Mouse (Mus musculus) heart, postnatal 25 days (tissue): ENCODE data around the gene Frmd4a. TPM values are rescaled to one million over a fixed set of nuclear protein-coding genes. Genes with fewer than 3 reads are reported as not detected.
"Not testable (repeated sequence)": the region's sequence is repeated elsewhere in the genome, so short reads cannot be mapped to it uniquely, and the experiment has no call there.

Source experiments
- DNase-seq: peaks from one replicate; pipeline ENCODE4 v3.0.0; 2022; ENCODE audit warnings: low spot score
- intact Hi-C: fragments of 180-260 bp; cut with DNase I; formaldehyde crosslinking; loops from one replicate; pipeline ENCODE4 v1.15.1; 2025
- total RNA-seq, 2 experiments: library from RNA; stranded (reverse); gene quantifications; 2 replicates each; pipeline ENCODE4 v1.2.3; 2021

The Frmd4a gene
- total RNA-seq, 2 experiments from 2014 or later = 21.6 to 31.3 TPM

GRCm38 (mm10) chr2:4314545-4314944 is 297.0 kb downstream of the Frmd4a start:
- intact Hi-C loops = loop anchor here (5.0 kb wide), 1 partner anchor 92 kb away; no protein-coding TSS in a partner anchor
- DNase-seq = no peak

GRCm38 (mm10) chr2:4316589-4316988 is 299.1 kb downstream of the Frmd4a start:
- DNase-seq = no peak
- intact Hi-C loops = loop anchor here (1.0 to 2.0 kb wide), 2 partner anchors 13 to 176 kb away; no protein-coding TSS in a partner anchor

DNA sequence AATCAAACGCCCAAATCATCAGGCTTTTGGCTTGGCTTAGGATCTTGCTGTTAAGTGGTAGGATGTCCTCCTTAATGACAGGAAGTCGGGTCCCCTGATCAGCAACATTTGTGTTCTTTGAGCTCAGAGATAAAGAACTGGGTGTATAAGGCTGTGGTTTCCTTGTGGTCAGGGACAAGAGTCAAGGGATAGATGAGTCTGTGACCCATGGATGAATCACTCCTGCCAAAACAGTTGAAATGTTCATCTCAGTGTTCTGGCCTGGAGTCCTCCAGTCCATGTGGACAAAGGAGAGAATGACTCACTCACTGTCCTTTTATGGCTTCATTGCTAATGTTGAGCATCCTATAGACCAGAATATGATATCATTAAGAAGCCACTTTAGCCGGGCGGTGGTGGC is 300.6 kb downstream of the Frmd4a start:
- intact Hi-C loops = no loop called here
- DNase-seq = no peak

DNA sequence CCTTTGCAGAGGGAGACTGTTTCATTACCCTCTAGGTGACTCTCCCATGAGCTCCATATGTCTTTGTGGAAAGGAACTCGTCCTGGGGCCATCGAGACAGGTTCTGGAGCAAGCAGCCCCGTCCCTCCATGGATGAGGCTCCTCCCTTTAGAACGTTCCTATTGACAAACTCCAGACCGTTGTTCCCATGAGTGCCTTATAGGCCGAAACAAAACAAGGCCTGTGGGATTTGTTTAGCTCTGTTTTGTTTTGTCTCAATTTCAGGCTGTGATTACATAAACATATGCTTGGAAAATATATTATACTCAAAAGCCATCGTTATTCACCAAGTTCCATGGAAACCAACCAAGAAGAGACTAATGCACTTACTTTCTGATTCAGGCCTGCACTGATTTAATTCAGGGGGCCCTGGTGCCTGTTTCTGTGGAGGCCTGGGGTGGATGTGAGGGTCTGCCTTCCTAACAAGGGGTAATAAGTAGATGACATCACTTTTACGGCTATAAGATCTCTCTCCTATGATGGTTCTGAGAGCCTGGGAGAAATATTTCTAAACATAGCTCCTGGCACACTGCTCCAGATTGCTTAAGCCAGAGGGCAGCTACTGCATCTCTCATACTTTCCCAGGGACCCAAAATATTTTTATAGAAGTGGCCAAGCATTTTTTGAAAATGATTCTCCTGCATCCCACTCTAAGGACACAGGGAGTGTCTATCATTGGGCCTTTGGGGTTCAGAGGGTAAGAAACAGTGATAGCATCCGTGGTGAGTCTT is 308.9 kb downstream of the Frmd4a start:
- intact Hi-C loops = no loop called here
- no peak for DNase-seq

GRCm38 (mm10) chr2:4327011-4327340 is 309.5 kb downstream of the Frmd4a start:
- intact Hi-C loops = no loop called here
- no peak for DNase-seq

DNA sequence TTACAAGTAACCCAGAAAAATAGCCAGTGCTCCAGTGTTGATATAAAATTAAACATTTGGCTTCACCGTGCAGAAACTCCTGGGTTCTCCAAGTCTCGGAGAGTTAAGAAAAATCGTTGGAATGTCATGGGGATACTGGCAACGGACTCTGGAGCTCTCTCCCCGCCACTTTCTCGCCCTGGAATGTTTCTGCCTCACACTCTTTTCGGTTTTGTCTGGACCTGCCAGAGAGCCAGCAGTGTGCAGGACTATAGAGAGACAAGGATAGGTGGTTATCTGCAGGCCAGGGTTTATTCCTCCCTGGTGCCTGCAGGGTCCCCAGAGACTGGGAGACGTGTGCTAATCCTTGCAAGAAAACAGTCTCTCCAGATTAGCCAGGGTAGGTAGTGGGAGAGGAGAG is 314.9 kb downstream of the Frmd4a start:
- intact Hi-C loops = no loop called here
- DNase-seq = no peak

DNA sequence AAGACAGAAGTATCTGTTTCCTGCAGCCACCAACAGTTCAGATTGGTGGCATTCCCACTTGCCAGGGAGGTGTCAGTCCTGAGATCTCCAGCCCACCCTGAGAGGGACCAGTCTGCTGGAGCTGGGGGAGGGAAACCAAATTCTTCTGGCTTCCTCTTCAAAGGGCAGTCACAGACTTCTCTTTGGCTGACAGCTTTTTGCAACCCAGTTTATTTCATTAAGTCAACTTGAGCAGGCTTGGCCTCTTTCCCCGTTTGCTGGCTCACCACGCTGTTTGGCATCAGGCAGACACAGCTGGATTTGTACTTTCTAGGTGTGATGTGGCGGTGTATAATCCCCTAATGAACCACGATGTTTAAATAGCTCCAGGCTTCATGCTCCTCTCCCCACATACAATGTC is 316.7 kb downstream of the Frmd4a start:
- DNase-seq = peak; percentile 33
- intact Hi-C loops = no loop called here

- intact Hi-C loops = no loop called here
- DNase-seq = no peak
Observed at GRCm38 (mm10) chr2:4334936-4335335, 317.4 kb downstream of the Frmd4a start.

DNA sequence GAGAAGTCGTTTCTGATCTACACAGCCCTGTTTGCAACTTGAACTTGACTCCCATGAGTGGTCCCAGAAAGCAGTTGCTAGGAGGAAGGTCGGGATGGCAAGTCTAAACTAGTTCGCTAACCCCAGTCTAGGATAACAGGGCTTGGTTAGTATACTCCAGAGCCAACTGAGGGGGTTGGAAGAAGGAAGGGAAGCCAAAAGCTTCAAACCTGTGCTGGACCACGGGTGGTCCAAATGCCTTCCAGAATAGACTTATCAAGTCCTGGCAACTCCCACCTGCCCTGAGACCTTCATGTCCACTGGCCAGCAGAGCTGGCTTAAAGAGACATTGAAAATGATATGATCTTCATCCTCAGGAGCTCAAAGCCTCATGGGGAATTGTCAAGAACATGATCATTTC is 318.4 kb downstream of the Frmd4a start:
- intact Hi-C loops = no loop called here
- DNase-seq = no peak

- intact Hi-C loops = not testable (repeated sequence)
Observed at GRCm38 (mm10) chr2:4338290-4338689, 320.8 kb downstream of the Frmd4a start.

GRCm38 (mm10) chr2:4339128-4339527 is 321.6 kb downstream of the Frmd4a start:
- intact Hi-C loops = no loop called here
- DNase-seq = no peak

More at GRCm38 (mm10) chr2:4338290-4338689, 320.8 kb downstream of the Frmd4a start:
- DNase-seq = not testable (repeated sequence)

DNA sequence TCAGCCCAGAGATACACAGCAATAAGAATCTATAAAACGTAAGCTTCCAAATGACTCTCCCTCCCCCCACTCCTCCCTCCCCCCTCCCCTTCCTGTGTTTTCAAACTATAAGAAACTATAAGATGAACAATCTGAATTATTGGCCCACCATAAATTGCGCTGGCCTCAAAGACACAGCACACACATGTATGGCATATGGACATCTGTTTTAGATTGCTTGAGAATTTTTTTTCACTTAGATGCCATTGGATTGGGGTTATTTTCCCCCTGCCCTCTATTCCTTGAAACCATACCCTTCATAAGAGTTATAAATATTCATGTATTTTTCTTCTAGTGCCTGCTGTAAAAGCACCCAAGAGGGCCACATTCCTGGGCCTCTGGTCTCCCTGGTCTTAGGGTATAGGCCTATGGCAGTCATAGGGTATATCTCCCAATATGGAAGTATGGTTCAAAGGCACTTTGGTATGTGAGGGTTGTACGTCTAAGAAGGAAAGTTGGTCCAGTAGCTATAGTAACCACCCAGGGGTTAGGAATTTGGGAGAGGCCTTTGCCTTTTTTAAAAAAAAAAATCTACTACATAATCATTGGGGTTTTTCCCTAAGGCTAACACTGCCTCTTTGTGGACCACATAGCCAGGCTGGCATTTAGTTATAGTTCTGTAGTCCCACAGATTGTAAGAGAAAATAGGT is 322.2 kb downstream of the Frmd4a start:
- intact Hi-C loops = no loop called here
- no peak for DNase-seq

- DNase-seq = no peak
- intact Hi-C loops = no loop called here
Observed at GRCm38 (mm10) chr2:4340378-4340777, 322.9 kb downstream of the Frmd4a start.

GRCm38 (mm10) chr2:4341141-4341540 is 323.6 kb downstream of the Frmd4a start:
- DNase-seq = no peak
- intact Hi-C loops = no loop called here

DNA sequence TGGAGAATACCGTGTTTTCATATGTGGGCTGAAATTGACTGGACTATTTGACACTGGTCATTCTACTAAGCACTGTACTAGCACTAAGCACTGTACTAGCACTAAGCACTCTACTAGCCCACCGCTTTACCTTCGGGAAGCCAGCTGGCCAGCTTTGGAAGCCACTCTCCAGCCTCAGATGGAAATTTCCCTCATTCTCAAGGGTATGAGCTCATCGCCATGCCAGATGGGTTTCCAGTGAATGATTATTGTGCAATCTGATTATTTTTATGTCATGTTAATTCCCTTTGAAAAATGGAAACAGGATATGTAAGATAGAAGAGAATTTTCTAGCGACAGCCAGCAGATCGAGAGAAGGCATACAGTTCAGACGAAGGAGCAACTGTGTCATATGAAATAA is 324.5 kb downstream of the Frmd4a start:
- intact Hi-C loops = no loop called here
- DNase-seq = no peak

GRCm38 (mm10) chr2:4344411-4344810 is 326.9 kb downstream of the Frmd4a start:
- DNase-seq = no peak
- intact Hi-C loops = no loop called here

GRCm38 (mm10) chr2:4346232-4346631 is 328.7 kb downstream of the Frmd4a start:
- intact Hi-C loops = no loop called here
- no peak for DNase-seq

- intact Hi-C loops = no loop called here
- no peak for DNase-seq
Observed at GRCm38 (mm10) chr2:4346953-4347352, 329.4 kb downstream of the Frmd4a start.

- intact Hi-C loops = no loop called here
- no peak for DNase-seq
Observed at GRCm38 (mm10) chr2:4347782-4348181, 330.3 kb downstream of the Frmd4a start.

DNA sequence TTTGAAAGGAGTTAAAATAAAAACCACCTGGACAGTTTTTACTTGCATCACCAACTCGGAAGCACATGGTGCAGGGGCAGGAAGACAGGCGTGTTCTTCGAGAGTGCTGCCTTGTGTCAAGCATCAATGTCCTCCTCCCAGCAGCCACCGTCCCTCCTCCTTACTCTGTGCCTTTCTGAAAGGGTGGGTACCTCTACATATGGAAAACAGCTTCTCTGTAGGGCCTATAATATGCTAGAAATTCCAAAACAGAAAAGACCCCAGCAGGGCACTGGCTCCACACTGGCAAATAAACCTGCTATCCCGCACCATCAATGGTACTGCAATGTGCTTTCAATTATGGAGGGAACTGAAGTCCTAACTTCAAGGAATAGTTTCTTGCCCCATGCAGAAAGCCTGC is 331.0 kb downstream of the Frmd4a start:
- no peak for DNase-seq
- intact Hi-C loops = no loop called here

DNA sequence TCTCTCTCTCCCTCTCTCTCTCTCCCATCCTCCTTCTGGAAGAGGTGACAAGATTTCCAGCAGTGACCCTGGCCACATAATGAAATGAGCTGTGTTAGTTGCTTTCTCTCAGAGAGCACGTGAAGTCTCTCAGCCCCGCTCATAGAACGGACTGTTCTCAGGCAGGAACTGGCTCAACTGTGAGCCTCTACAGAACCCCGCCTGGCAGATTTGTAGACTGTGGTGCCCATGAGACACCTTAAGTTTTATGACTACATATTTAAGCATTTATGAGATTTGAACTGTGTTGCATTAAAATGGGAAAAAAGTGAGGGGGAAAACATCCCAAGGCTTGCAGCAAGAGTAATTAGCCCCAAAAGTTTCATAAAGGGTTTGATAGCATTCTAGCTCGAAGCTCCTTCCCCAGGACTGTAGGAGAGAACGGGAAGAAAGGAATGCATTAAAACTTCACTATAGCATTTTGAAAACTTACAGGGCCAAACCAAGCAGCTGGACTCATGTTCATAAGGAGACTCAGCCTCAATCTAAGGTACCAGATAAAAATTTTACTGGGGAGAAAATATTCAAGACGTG is 339.4 kb downstream of the Frmd4a start:
- intact Hi-C loops = loop anchor here (5.0 kb wide), 1 partner anchor 115 kb away; no protein-coding TSS in a partner anchor
- DNase-seq = no peak
